Mouse (Mus musculus): ENCODE results near the gene Kl.

Kl gene

DNA sequence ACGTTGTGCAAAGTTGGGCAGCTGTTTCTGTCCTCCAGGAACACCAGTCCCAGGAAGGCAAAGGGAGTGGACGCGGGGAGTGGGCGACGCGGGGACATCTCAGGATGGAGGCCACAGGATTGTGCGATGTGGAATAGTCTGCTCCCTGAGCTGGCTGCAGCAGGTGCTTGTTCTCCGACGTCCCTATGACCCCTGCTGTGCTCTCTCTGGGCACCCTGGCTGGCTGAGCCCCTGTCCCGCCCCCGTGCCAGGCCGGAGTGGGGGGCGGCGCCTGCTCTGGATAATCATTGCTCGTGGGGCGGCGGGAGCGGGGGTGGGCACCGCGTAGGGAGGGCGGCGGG, at the start of gene Kl:
Gene Kl (plus strand): TSS at position 280 of the 341 bp plus-strand sequence.
- no peak for DNase-seq (ENCODE audit: extremely low read depth, low read depth, low spot score)

GRCm38 (mm10) chr5:150906053-150907040, 46.1 kb upstream of the Kl start:
- no peak for DNase-seq (ENCODE audit: extremely low read depth, low read depth, low spot score)

DNA sequence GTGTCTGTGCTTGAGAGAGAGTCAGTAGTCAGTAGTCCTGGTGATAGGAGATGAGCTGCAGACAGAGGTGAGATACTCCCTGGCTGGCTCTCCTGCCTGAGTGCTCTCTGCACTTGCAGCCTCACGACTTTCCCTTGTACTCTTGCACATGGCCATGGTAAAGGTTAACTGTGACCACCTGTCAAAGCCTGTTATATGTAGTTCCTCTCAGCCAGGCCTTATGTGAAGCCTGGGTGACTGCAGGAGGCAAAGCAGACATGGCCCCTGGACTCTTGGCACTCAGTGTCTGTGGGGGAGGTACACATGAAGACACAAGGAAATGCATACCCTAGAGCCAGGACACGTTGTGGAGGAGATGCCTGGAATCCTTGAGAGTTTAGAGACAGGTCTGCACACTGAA, 40.3 kb upstream of the Kl start:
- no peak for DNase-seq (ENCODE audit: extremely low read depth, low read depth, low spot score)

GRCm38 (mm10) chr5:150912656-150913055, 39.8 kb upstream of the Kl start:
- DNase-seq (ENCODE audit: extremely low read depth, low read depth, low spot score), result no peak

GRCm38 (mm10) chr5:150915080-150916055, 37.0 kb upstream of the Kl start:
- no peak for DNase-seq (ENCODE audit: extremely low read depth, low read depth, low spot score)

- no peak for DNase-seq (ENCODE audit: extremely low read depth, low read depth, low spot score)
Observed at GRCm38 (mm10) chr5:150917131-150917858, 35.1 kb upstream of the Kl start.

DNA sequence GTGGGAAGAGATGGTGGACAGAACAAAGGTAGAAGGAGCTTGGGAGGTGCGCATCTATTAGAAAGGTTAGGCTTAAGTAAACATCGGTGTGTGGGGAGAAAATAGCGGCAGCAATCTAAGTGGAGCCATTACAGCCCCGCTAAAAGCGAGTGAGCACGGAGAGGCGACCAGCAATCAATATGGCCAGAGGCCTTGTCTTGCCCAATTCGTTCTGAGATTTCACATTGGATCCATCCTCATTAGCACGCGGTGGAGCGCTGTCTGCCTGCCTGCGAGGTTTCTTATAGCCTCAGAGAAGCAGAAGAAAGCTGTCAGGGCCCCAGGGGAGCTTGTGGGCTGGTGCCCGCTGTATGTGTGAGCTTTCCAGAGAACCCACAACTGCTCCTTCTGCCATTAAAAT, 33.8 kb upstream of the Kl start:
- DNase-seq (ENCODE audit: extremely low read depth, low read depth, low spot score), result no peak

- no peak for DNase-seq (ENCODE audit: extremely low read depth, low read depth, low spot score)
Observed at GRCm38 (mm10) chr5:150919269-150919668, 33.1 kb upstream of the Kl start.

DNA sequence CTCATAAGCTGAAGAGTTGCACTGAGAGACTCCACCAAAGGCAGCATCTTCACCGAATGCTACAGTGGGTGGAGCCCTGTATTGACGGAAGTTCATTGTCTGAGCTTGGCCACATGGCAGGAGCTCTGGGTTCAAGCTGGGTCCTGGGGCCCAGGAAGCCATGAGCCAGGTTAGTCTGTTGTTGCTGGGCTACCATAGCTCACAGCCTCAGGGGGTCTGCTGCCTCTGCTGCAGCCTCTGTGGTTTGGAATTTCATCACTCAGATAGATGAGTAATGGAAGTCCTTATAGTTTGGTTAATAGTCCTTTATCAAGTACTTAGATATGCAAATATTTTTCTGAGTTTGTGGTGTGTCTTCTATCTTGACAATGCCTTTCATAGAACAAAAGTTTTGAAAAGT, 32.4 kb upstream of the Kl start:
- DNase-seq (ENCODE audit: extremely low read depth, low read depth, low spot score), result no peak

DNA sequence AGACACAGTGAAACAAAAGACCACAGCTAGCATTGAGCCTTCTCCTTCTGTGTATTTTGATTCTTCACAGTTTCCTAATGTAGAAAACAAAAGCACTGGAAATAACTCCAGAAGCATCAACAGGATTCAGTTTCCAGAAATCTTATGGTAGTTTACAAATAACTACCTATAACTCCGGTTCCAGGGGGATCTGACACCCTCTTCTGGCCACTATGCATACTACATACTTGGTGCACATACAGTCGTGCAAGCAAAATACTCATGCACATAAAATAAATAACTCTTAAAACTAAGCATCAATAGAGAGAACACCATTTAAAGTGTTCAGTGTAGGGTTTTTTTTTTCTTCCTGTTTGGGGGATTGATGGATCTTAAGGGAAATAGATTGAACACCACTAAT, 23.0 kb upstream of the Kl start:
- no peak for DNase-seq (ENCODE audit: extremely low read depth, low read depth, low spot score)

- no peak for DNase-seq (ENCODE audit: extremely low read depth, low read depth, low spot score)
Observed at GRCm38 (mm10) chr5:150932596-150932995, 19.8 kb upstream of the Kl start.

- no peak for DNase-seq (ENCODE audit: extremely low read depth, low read depth, low spot score)
Observed at GRCm38 (mm10) chr5:150936213-150936612, 16.2 kb upstream of the Kl start.

DNA sequence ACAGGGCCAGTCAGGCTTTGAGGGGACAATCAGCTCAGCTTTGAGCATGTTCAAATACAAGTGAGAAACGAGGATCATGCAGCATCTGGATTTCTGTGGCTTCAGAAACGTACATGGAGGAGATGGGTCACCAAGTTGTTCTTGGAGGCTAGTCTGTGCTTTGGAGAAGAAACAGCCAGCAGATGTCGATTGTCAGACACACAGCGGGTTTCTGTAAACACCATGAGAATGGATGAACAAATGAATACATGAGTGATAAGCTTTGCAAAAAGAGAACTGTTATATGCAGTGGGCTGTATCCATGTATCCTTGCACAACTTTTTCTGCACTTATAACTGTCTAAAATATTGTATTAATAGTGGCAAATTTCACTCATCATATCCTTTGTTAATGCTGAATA, 15.6 kb upstream of the Kl start:
- no peak for DNase-seq (ENCODE audit: extremely low read depth, low read depth, low spot score)

GRCm38 (mm10) chr5:150937501-150937900, 14.9 kb upstream of the Kl start:
- DNase-seq (ENCODE audit: extremely low read depth, low read depth, low spot score), result no peak

DNA sequence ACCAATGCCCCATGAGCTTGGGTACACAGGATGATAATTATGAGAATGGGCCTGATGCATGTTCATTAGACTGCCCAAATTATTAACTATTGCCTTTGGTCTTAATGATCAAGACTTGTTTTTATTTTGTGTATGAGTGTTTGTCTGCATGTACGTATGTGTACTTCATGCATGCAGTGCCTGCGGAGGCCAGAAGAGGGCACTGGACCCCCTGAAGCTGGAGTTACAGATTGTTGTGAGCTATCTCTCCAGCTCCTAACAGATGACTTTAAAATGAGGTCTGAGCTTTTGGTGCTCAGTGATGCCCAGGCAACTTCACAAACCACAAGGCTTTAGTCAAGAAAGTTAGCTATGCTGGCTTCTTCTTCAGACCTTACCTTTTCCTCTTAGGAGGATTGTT, 6.8 kb upstream of the Kl start:
- DNase-seq (ENCODE audit: extremely low read depth, low read depth, low spot score), result no peak

DNA sequence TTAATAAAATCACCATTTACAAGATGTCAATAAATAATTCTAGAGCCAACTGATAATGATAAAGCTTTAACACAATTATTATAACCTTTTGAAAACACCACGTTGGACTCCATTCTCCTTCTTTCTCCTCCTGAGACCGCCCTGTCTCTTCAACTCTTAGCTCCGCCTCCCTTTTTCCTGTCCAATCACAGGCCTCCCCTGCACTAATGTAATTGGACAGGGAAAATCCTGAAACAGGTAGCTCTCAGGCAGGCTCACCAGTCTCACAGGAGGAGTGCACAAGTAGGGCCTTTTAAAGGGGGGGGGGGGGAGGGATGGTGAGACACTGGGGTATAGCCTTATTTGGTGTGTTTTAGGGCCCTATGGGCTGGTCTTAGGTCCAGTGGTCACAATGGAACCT, 3.3 kb upstream of the Kl start:
- no peak for DNase-seq (ENCODE audit: extremely low read depth, low read depth, low spot score)

- no peak for DNase-seq (ENCODE audit: extremely low read depth, low read depth, low spot score)
Observed at GRCm38 (mm10) chr5:150951325-150951724, 1.1 kb upstream of the Kl start.

- DNase-seq (ENCODE audit: extremely low read depth, low read depth, low spot score), result no peak
Observed at GRCm38 (mm10) chr5:150952669-150953521, 488 bp downstream of the Kl start.

DNA sequence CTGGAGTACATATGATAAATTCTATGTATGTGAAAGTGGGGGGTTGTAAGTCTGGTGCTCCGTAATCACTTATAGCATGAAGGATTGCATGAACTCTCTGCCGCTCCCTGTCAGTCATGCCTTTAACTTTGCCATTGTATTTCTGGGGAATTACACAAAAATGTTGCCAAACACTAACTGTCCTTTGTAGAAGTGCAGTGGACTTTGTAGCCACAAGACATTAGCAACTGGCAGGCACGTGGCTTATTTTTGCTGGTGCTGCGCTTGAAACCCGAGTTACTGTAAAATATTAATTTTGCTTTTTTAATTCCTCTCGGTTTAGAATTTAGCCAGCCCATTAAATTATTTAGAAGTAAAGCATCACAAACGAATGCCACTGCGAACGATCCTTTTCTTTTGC, 2.4 kb downstream of the Kl start:
- no peak for DNase-seq (ENCODE audit: extremely low read depth, low read depth, low spot score)

DNA sequence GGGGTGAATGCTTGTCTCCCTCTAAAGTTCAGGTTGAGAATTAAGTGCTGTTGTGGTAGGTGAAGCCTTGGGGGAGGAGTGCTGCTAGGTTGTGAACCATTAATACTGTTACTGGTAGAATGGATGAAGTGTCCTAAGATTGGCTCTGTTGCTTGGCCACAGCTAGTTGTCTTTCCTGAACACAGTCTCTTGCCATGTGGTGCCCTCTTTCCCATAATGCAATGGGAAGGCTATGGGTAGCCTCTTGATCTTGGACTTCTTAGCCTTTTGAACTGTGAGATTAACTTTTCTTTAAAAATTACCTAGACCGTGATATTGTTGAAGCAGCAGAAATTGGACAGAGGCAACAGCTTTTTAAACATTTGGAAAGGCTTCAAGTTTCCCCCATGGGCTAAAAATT, 7.5 kb downstream of the Kl start:
- DNase-seq (ENCODE audit: extremely low read depth, low read depth, low spot score), result no peak
